Mouse (Mus musculus) heart, embryonic 14.5 days (tissue): ENCODE data around the gene Hs3st2. TPM values are rescaled to one million over a fixed set of nuclear protein-coding genes. Genes with fewer than 3 reads are reported as not detected.
"Not testable (repeated sequence)": the region's sequence is repeated elsewhere in the genome, so short reads cannot be mapped to it uniquely, and the experiment has no call there.

Source experiments
- ATAC-seq: fragments of 200-750 bp; cut with Nextera tagmentation; 2 replicates; pipeline ENCODE4 v1.8.0; 2017; ENCODE audit warnings: low read depth, moderate TSS enrichment; ENCODE audit not compliant: insufficient number of reproducible peaks, insufficient read depth, low FRiP score
- H3K27ac ChIP-seq, 2 experiments: fragments of 200-500 bp in 1 of 2; fragments of 300-500 bp in 1 of 2; sonication (generic) in 1 of 2; replicated peaks in 1 of 2; 2 replicates each; pipeline ENCODE4 v1.5.1; 2012 to 2014; ENCODE audit warnings: low read depth in 2 of 2, low read length in 2 of 2, control low read depth in 1 of 2, mild to moderate bottlenecking in 1 of 2, mixed read lengths in 1 of 2; ENCODE audit not compliant: control insufficient read depth in 1 of 2, insufficient read depth in 1 of 2
- H3K27me3 ChIP-seq: fragments of 300-500 bp; sonication (generic); 2 replicates; pipeline ENCODE4 v1.6.1; 2014; ENCODE audit warnings: mild to moderate bottlenecking, low read length, control low read depth; ENCODE audit not compliant: control insufficient read depth, insufficient read depth
- H3K36me3 ChIP-seq: fragments of 300-500 bp; sonication (generic); 2 replicates; pipeline ENCODE4 v1.6.1; 2014; ENCODE audit warnings: mild to moderate bottlenecking, control low read depth, low read length, mixed read lengths; ENCODE audit not compliant: control insufficient read depth, insufficient read depth
- H3K4me1 ChIP-seq, 2 experiments: fragments of 200-500 bp in 1 of 2; fragments of 300-500 bp in 1 of 2; sonication (generic) in 1 of 2; 2 replicates each; pipeline ENCODE4 v1.6.1; 2012 to 2014; ENCODE audit warnings: low read length in 2 of 2, control low read depth in 1 of 2, mixed read lengths in 1 of 2; ENCODE audit not compliant: control insufficient read depth in 2 of 2, insufficient read depth in 2 of 2
- H3K4me2 ChIP-seq: fragments of 300-500 bp; sonication (generic); 2 replicates; pipeline ENCODE4 v1.6.1; 2014; ENCODE audit warnings: mild to moderate bottlenecking, low read length
- H3K4me3 ChIP-seq, 2 experiments: fragments of 200-500 bp in 1 of 2; fragments of 300-500 bp in 1 of 2; sonication (generic) in 1 of 2; 2 replicates each; pipeline ENCODE4 v1.5.1; 2012 to 2014; ENCODE audit warnings: low read length in 2 of 2, mild to moderate bottlenecking in 2 of 2, control low read depth in 1 of 2, low read depth in 1 of 2, moderate library complexity in 1 of 2; ENCODE audit not compliant: control insufficient read depth in 1 of 2, insufficient read depth in 1 of 2
- H3K9ac ChIP-seq: fragments of 300-500 bp; sonication (generic); 2 replicates; pipeline ENCODE4 v1.6.1; 2014; ENCODE audit warnings: mild to moderate bottlenecking, low read length
- H3K9me3 ChIP-seq: fragments of 300-500 bp; sonication (generic); 2 replicates; pipeline ENCODE4 v1.6.1; 2016; ENCODE audit warnings: low read length, control low read depth; ENCODE audit not compliant: control insufficient read depth
- WGBS: fragments of 180-500 bp; shearing (Covaris S2); extraction: QIAGEN DNeasy Blood & Tissue Kit; methylation state at CpG from one replicate; pipeline ENCODE4 v1.1.7; 2014; 5-methylcytosine and 5-hydroxymethylcytosine counted together
- polyA plus RNA-seq: library from polyadenylated mRNA; unstranded; fragments of >200 nt; fragmentation: Nextera tagmentation; extraction: Ambion mirVana; gene quantifications from 2 replicates; pipeline ENCODE4 v1.2.1, GENCODE M21; 2014

Gene Hs3st2
- polyA plus RNA-seq: 0.08 and 0.59 TPM in 2 replicates

- Histone ChIP-seq H3K4me1 (0 out of 4 replicates have a peak, but pooled peaks cover 0 to 2% of the 10 kb centered on the region in 2 experiments), H3K9me3 (no peaks in the 10 kb centered on the region), H3K4me3 (peak within 1 kb of the TSS in 1 of 2 experiments; percentile 23; a peak in 2 of 4 replicates), H3K36me3 (no peaks in the 10 kb centered on the region), H3K27me3 (peaks cover 52% of the 10 kb centered on the region), H3K27ac (no peak within 1 kb of the TSS), H3K4me2 (peak within 1 kb of the TSS; percentile 46), H3K9ac (no peak within 1 kb of the TSS)
- ATAC-seq: 0 out of 2 replicates have a peak, but pooled peaks have one; percentile 13
- WGBS: 4% methylated on average over 22 of the region's 22 CpGs
These were observed at the start of gene Hs3st2 for GRCm38 (mm10) chr7:121391225-121391983. TSS of gene Hs3st2 (plus strand) at chr7:121391859.

GRCm38 (mm10) chr7:121348284-121348963, 43.2 kb upstream of the Hs3st2 start:
- Histone ChIP-seq H3K9me3 (no peaks in the 10 kb centered on the region), H3K9ac (no peak overlapping the region), H3K4me3 (no peak overlapping the region), H3K36me3 (no peaks in the 10 kb centered on the region), H3K27ac (no peak overlapping the region), H3K4me2 (no peak overlapping the region), H3K27me3 (no peaks in the 10 kb centered on the region), H3K4me1 (no peaks in the 10 kb centered on the region)
- no peak for ATAC-seq
- WGBS: 61% methylated on average over 3 of the region's 3 CpGs

- Histone ChIP-seq H3K27me3 (no peaks in the 10 kb centered on the region), H3K9me3 (no peaks in the 10 kb centered on the region), H3K9ac (no peak overlapping the region), H3K4me1 (no peaks in the 10 kb centered on the region), H3K4me2 (no peak overlapping the region), H3K4me3 (no peak overlapping the region), H3K36me3 (no peaks in the 10 kb centered on the region), H3K27ac (no peak overlapping the region)
- 70% methylated on average over 2 of the region's 2 CpGs for WGBS
- ATAC-seq: no peak
These were observed 40.0 kb upstream of the Hs3st2 start for GRCm38 (mm10) chr7:121351688-121352087.

DNA sequence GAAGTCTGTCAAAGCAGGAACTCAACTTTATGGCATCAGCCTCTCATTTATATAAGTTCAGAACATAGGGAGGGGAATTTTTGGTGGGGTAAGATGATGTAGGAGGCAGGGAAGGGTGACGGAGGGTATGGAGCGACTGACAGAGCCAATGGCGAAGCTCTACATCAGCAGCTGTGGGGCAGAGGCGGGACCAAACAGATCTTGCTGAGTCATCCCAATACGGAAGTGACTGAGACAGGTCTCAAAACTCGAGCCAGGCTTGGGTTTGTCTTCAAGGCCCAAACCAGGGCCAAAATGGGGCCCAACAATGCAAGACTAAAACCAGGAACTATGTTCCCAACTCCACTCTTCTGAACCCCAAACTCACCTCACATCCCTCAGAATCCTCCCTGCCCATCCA, 30.2 kb upstream of the Hs3st2 start:
- not testable (repeated sequence) for H3K9me3 ChIP-seq, ATAC-seq, H3K4me1 ChIP-seq, H3K4me2 ChIP-seq, H3K4me3 ChIP-seq, H3K27me3 ChIP-seq, H3K9ac ChIP-seq, H3K36me3 ChIP-seq, H3K27ac ChIP-seq
- WGBS: 80% methylated on average over 6 of the region's 6 CpGs

GRCm38 (mm10) chr7:121365584-121365983, 26.1 kb upstream of the Hs3st2 start:
- no peak overlapping the region for H3K4me2 ChIP-seq
- H3K36me3 ChIP-seq: no peaks in the 10 kb centered on the region
- H3K9ac ChIP-seq: no peak overlapping the region
- H3K27ac ChIP-seq: no peak overlapping the region
- H3K27me3 ChIP-seq: no peaks in the 10 kb centered on the region
- WGBS: 79% methylated on average over 7 of the region's 7 CpGs
- H3K4me1 ChIP-seq: no peaks in the 10 kb centered on the region
- H3K4me3 ChIP-seq: no peak overlapping the region
- no peaks in the 10 kb centered on the region for H3K9me3 ChIP-seq
- no peak for ATAC-seq

DNA sequence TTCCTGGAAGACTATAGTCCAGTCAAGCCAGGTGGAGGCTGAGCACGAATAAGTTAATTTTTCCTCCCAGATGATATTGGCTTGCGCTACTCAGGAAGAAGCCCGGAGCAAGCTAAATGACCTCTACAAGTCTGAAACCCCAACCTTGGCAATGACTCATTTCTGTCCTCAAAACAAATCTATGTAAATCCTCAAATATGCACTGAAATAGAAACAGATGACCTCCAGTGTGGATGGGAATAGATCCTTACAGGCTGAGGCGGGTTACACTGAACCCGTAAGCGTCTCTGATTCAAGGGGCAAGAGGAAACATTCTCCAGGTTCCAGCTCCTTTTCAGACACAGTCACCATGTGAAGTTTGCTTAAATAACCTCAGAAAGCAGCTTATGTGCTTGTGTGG, 24.5 kb upstream of the Hs3st2 start:
- Histone ChIP-seq H3K27ac (no peak overlapping the region), H3K9me3 (no peaks in the 10 kb centered on the region), H3K4me3 (no peak overlapping the region), H3K4me1 (no peaks in the 10 kb centered on the region), H3K4me2 (no peak overlapping the region), H3K36me3 (no peaks in the 10 kb centered on the region), H3K27me3 (no peaks in the 10 kb centered on the region), H3K9ac (no peak overlapping the region)
- no peak for ATAC-seq
- 85% methylated on average over 6 of the region's 6 CpGs for WGBS

- 0 out of 4 replicates have a peak, but pooled peaks cover 0 to 2% of the 10 kb centered on the region in 2 experiments for H3K4me1 ChIP-seq
- WGBS: 78% methylated on average over 7 of the region's 7 CpGs
These were observed 19.7 kb upstream of the Hs3st2 start for GRCm38 (mm10) chr7:121371990-121372389.

More at GRCm38 (mm10) chr7:121371990-121372389, 19.7 kb upstream of the Hs3st2 start:
- no peak overlapping the region for H3K9ac ChIP-seq
- ATAC-seq: no peak
- H3K27ac ChIP-seq: no peak overlapping the region
- H3K27me3 ChIP-seq: peaks cover 7% of the 10 kb centered on the region; the same call in 1 of the 2 replicates
- H3K9me3 ChIP-seq: no peaks in the 10 kb centered on the region
- H3K36me3 ChIP-seq: no peaks in the 10 kb centered on the region
- no peak overlapping the region for H3K4me2 ChIP-seq
- no peak overlapping the region for H3K4me3 ChIP-seq
